Mouse (Mus musculus): ENCODE data around the gene Zfp69. TPM values are rescaled to one million over a fixed set of nuclear protein-coding genes. Genes with fewer than 3 reads are reported as not detected.

Gene Zfp69
- polyA plus RNA-seq, 1 experiment from 2014 or later: 13.7 TPM

DNA sequence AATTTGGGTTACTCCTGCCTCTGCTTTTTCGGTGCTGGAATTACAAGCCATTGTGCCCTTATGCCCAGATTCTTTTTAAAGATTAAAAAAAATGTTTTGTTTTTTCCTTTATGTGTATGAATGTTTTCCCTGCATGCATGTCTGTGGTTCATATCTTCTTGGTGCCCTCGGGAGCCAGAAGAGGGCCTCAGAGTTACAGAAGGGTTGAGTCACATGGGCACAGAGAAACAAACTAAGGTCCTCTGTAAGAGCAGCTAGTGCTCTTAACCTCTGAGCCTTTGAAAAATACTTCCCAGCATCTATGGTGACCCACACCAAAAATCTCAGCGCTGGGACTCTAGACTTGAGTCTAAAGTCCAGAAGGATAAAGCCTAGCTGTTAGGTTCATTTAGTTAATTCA lies 26.1 kb downstream of the Zfp69 start:
- Histone ChIP-seq H3K9ac (peak overlapping the region; percentile 86), H3K36me3 (peaks cover 28% of the 10 kb centered on the region), H3K27ac (replicated peaks) (peak overlapping the region; percentile 87), H3K9me3 (peaks cover 3% of the 10 kb centered on the region; the same call in 1 of the 2 replicates), H3K4me3 (peak overlapping the region; percentile 71), H3K27me3 (replicated peaks) (no peaks in the 10 kb centered on the region), H3K4me2 (peak overlapping the region; percentile 85), H3K4me1 (peaks cover 12% of the 10 kb centered on the region)
- WGBS: 14% methylated on average over 3 of the region's 3 CpGs
- no peak; the same call in 1 of the 2 replicates for ATAC-seq (ENCODE audit: extremely low read depth, insufficient number of reproducible peaks, low FRiP score, low TSS enrichment)

DNA sequence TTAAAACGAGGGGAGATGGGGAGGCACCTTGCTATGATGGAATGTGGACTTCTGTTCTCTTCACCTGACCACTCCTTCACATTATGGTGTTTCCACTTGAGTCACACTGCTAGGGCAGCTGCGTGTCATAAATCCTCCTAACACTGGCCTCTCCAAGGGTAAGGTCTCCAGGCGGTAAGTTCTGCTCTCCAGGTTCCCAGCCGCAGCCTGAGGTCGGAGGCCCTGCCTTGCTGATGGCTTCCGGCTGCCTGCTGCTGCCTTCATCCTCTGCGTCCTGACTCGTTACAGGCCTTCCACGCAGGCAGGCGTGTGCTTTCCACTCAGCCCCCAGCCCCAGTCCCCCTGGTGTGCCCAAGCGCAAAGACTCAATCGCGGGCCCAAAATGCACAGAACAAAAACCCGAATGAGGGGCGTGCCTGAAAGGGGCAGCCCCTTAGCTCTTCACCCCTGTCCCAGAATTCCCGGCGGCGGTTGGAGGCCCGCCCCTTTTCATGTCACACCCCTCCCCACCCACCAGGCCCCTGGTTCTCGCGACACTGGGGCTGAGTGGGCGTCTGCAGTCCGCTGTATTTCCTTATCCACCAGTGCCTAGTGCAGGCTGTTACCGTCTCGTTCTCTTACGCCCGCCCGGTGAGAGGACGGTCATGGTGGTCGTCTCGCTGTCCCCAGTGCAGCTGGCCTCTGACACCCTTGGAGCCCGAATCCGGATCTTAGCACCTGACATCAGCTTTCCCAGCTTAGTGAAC lies 26.8 kb downstream of the Zfp69 start, which contains the start of gene Exo5:
TSS of gene Exo5 (minus strand) at position 464 of the 746 bp plus-strand sequence.
- ATAC-seq (ENCODE audit: extremely low read depth, insufficient number of reproducible peaks, low FRiP score, low TSS enrichment): peak; percentile 87
- under 1% methylated on average over 33 of the region's 33 CpGs for WGBS

DNA sequence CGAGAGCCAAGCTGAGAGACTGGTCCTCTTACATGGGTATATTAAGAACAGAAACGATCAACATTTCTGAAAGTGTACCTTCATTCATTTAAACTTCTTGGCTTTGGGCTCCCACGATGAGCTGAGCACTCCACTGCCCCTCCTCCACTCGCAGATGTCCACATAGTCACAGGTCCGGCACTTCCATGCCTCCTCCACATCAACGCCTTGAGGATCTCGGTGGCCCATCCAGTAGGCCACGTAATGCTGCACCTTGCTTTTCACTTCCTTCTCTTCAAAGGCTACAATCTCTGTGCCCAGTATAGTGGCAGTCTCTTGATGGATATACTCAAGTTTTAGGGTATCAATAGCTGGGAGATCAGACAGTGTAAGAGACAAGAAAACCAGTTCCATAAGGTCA lies 30.0 kb downstream of the Zfp69 start:
- H3K4me3 ChIP-seq: no peak overlapping the region
- H3K9me3 ChIP-seq: no peaks in the 10 kb centered on the region
- no peak for ATAC-seq (ENCODE audit: extremely low read depth, insufficient number of reproducible peaks, low FRiP score, low TSS enrichment)
- no peak overlapping the region for H3K4me2 ChIP-seq
- H3K27me3 ChIP-seq (replicated peaks): no peaks in the 10 kb centered on the region
- H3K4me1 ChIP-seq: peaks cover 12% of the 10 kb centered on the region
- peaks cover 32% of the 10 kb centered on the region for H3K36me3 ChIP-seq
- no peak overlapping the region for H3K9ac ChIP-seq
- 93% methylated on average over 8 of the region's 8 CpGs for WGBS
- no peak overlapping the region for H3K27ac ChIP-seq (replicated peaks)

More for the DNA sequence above, 26.8 kb downstream of the Zfp69 start, which contains the start of gene Exo5:
- H3K9ac ChIP-seq: peak within 1 kb of the TSS; percentile 86
- H3K4me2 ChIP-seq: peak within 1 kb of the TSS; percentile 85
- peaks cover 12% of the 10 kb centered on the region for H3K4me1 ChIP-seq
- H3K4me3 ChIP-seq: peak within 1 kb of the TSS; percentile 71
- H3K27ac ChIP-seq (replicated peaks): peak within 1 kb of the TSS; percentile 87
- H3K27me3 ChIP-seq (replicated peaks): no peaks in the 10 kb centered on the region
- peaks cover 32% of the 10 kb centered on the region for H3K36me3 ChIP-seq
- no peaks in the 10 kb centered on the region for H3K9me3 ChIP-seq

GRCm38 (mm10) chr4:120914501-120914900 lies 37.0 kb downstream of the Zfp69 start:
- H3K4me2 ChIP-seq: no peak overlapping the region
- WGBS: 66% methylated on average over 4 of the region's 4 CpGs
- H3K27me3 ChIP-seq (replicated peaks): peaks cover 13% of the 10 kb centered on the region; the same call in 1 of the 2 replicates
- no peaks in the 10 kb centered on the region for H3K4me1 ChIP-seq
- ATAC-seq (ENCODE audit: extremely low read depth, insufficient number of reproducible peaks, low FRiP score, low TSS enrichment): no peak
- H3K9me3 ChIP-seq: no peaks in the 10 kb centered on the region
- H3K36me3 ChIP-seq: no peaks in the 10 kb centered on the region; the same call in 1 of the 2 replicates
- H3K27ac ChIP-seq (replicated peaks): no peak overlapping the region
- no peak overlapping the region for H3K4me3 ChIP-seq
- H3K9ac ChIP-seq: no peak overlapping the region

DNA sequence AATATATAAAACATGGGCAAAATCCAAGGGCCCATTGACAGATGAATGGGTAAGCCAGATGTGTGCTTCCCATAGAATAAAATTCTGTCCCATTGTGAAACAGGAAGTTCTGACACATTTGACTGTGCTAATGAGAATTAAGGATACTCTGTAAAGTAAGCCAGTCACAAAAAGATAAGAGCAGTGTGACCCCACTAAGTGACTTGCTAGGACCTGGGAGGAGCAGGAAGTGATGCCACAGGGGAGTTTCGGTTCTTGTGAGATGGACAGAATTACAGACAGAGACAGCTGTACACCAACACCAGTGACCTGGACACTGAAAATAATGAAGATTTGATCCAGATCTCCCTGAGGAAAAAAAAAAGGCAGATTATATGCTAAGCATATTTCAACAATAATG lies 37.6 kb downstream of the Zfp69 start:
- H3K27me3 ChIP-seq (replicated peaks): peaks cover 16% of the 10 kb centered on the region; the same call in 1 of the 2 replicates
- no peak overlapping the region for H3K4me2 ChIP-seq
- 63% methylated on average over 1 of the region's 1 CpGs for WGBS
- no peaks in the 10 kb centered on the region for H3K36me3 ChIP-seq
- H3K27ac ChIP-seq (replicated peaks): no peak overlapping the region
- H3K9ac ChIP-seq: no peak overlapping the region
- no peaks in the 10 kb centered on the region for H3K9me3 ChIP-seq
- no peak overlapping the region for H3K4me3 ChIP-seq
- no peak for ATAC-seq (ENCODE audit: extremely low read depth, insufficient number of reproducible peaks, low FRiP score, low TSS enrichment)
- no peaks in the 10 kb centered on the region for H3K4me1 ChIP-seq

DNA sequence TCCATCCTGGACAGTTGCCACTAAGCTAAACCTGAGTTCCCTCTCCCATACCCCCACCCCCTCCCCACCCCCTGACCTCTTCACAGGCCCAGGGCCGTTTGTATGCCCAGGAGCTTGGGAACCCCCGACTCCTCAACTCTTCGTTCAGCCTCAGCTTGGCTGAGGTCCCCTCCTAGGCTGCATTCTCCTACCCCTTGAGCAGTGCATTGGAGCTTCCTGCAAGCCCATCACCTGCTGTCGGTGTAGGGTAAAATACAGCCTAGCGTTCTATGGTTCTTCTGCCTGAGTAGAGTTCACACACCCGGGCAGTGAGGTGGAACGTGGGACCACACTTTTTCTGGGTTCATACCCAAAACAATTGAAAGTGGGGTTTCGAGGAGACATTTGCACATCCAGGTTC lies 38.1 kb downstream of the Zfp69 start:
- H3K4me2 ChIP-seq: no peak overlapping the region
- no peaks in the 10 kb centered on the region for H3K9me3 ChIP-seq
- H3K4me3 ChIP-seq: no peak overlapping the region
- H3K27me3 ChIP-seq (replicated peaks): peaks cover 16% of the 10 kb centered on the region; the same call in 1 of the 2 replicates
- no peaks in the 10 kb centered on the region for H3K36me3 ChIP-seq
- ATAC-seq (ENCODE audit: extremely low read depth, insufficient number of reproducible peaks, low FRiP score, low TSS enrichment): no peak
- H3K27ac ChIP-seq (replicated peaks): no peak overlapping the region
- H3K9ac ChIP-seq: no peak overlapping the region
- 59% methylated on average over 8 of the region's 8 CpGs for WGBS
- no peaks in the 10 kb centered on the region for H3K4me1 ChIP-seq

GRCm38 (mm10) chr4:120912866-120913265 lies 38.6 kb downstream of the Zfp69 start:
- H3K4me1 ChIP-seq: no peaks in the 10 kb centered on the region
- no peak overlapping the region for H3K27ac ChIP-seq (replicated peaks)
- H3K36me3 ChIP-seq: no peaks in the 10 kb centered on the region
- H3K4me3 ChIP-seq: no peak overlapping the region
- no peak for ATAC-seq (ENCODE audit: extremely low read depth, insufficient number of reproducible peaks, low FRiP score, low TSS enrichment)
- WGBS: 36% methylated on average over 4 of the region's 4 CpGs
- no peak overlapping the region for H3K4me2 ChIP-seq
- peaks cover 20% of the 10 kb centered on the region for H3K27me3 ChIP-seq (replicated peaks)
- H3K9me3 ChIP-seq: no peaks in the 10 kb centered on the region
- H3K9ac ChIP-seq: no peak overlapping the region

GRCm38 (mm10) chr4:120911086-120911485 lies 40.4 kb downstream of the Zfp69 start:
- 63% methylated on average over 6 of the region's 6 CpGs for WGBS

DNA sequence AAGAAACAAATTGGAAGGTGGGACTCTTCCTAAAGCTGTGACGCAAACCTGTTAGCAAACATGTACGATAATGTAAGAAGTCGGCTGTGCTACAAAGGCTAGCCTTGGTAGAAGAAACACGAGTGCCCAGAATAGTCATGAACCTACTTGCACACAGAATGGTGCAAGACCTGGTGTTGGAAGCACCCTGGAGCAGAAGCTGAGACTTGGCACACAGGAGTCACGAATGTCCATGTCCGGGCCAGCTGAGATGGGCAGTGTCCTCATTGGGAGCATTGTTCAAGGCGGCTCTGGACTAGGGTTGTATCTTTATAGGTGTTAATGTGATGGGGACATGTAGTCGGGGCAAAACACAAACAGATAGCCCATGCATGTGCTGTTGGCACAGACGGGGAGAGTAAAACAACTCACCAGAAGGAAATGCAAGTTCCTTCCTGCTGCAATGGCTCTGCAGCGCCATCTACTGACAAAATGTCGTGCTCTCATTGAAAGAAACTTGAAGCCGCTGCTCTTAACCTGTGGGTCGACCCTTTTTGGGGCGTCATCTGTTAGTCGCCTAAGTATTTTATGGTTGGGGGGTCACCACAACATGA lies 41.8 kb downstream of the Zfp69 start:
- no peak for ATAC-seq (ENCODE audit: extremely low read depth, insufficient number of reproducible peaks, low FRiP score, low TSS enrichment)
- Histone ChIP-seq H3K4me3 (no peak overlapping the region), H3K4me1 (no peaks in the 10 kb centered on the region), H3K9ac (no peak overlapping the region), H3K4me2 (peak overlapping the region; percentile 20), H3K27me3 (replicated peaks) (peaks cover 19% of the 10 kb centered on the region), H3K27ac (replicated peaks) (no peak overlapping the region), H3K36me3 (no peaks in the 10 kb centered on the region), H3K9me3 (no peaks in the 10 kb centered on the region)
- WGBS: 29% methylated on average over 15 of the region's 15 CpGs

More at GRCm38 (mm10) chr4:120911086-120911485, 40.4 kb downstream of the Zfp69 start:
- Histone ChIP-seq H3K36me3 (no peaks in the 10 kb centered on the region), H3K4me2 (no peak overlapping the region), H3K4me1 (no peaks in the 10 kb centered on the region), H3K9ac (no peak overlapping the region), H3K27me3 (replicated peaks) (peaks cover 20% of the 10 kb centered on the region), H3K9me3 (no peaks in the 10 kb centered on the region), H3K27ac (replicated peaks) (no peak overlapping the region), H3K4me3 (no peak overlapping the region)
- no peak for ATAC-seq (ENCODE audit: extremely low read depth, insufficient number of reproducible peaks, low FRiP score, low TSS enrichment)

DNA sequence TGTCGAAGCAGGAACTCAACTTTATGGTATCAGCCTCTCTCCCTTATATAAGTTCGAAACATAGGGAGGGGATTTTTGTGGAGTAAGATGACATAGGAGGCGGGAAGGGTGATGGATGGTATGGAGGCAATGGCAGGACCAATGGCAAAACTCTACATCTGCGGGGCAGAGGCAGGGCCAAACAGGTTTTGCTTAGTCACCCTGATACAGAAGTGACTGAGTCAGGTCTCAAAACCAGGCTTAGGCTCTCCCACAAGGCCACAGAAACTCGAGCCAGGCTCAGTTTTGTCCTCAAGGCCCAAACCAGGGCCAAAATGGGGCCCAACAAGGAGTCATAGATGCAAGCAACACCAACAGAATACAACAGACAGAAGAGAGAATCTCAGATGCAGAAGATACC lies 45.9 kb downstream of the Zfp69 start:
- WGBS: 73% methylated on average over 5 of the region's 5 CpGs
- no peaks in the 10 kb centered on the region for H3K36me3 ChIP-seq
- H3K4me2 ChIP-seq: no peak overlapping the region
- H3K4me1 ChIP-seq: no peaks in the 10 kb centered on the region
- no peaks in the 10 kb centered on the region for H3K9me3 ChIP-seq
- H3K9ac ChIP-seq: no peak overlapping the region
- ATAC-seq (ENCODE audit: extremely low read depth, insufficient number of reproducible peaks, low FRiP score, low TSS enrichment): no peak
- H3K4me3 ChIP-seq: no peak overlapping the region
- H3K27ac ChIP-seq (replicated peaks): no peak overlapping the region
- peaks cover 11% of the 10 kb centered on the region for H3K27me3 ChIP-seq (replicated peaks)

DNA sequence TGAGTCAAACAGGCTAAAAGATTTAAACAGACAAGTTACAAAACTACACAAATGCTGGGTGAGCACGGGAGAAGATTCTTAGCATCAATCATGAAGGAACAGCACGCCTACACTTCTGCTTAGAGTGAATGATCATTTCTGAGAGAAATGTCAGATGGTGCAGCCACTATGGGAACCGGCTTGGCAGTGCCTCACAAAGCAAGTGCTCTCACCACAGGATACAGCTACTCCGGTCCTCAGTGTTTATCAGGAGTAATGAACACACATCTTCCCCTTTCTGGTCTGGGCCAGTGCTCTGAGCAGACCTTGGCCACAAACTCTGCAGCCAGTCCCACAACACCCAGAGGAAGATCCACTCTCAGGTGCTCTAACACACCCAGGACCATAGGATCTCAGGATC lies 47.0 kb downstream of the Zfp69 start:
- ATAC-seq (ENCODE audit: extremely low read depth, insufficient number of reproducible peaks, low FRiP score, low TSS enrichment): no peak
- Histone ChIP-seq H3K27ac (replicated peaks) (no peak overlapping the region), H3K9ac (no peak overlapping the region), H3K27me3 (replicated peaks) (peaks cover 7% of the 10 kb centered on the region; the same call in 1 of the 2 replicates), H3K9me3 (no peaks in the 10 kb centered on the region), H3K4me2 (no peak overlapping the region), H3K4me3 (no peak overlapping the region), H3K36me3 (no peaks in the 10 kb centered on the region), H3K4me1 (no peaks in the 10 kb centered on the region)
- 51% methylated on average over 4 of the region's 4 CpGs for WGBS
